In genomic region chr8:10865941-10866513, GRCm38 (mm10) we compare ENCODE assay signal across 9 mouse cellular contexts.
A peak's percentile ranks its signal among the peaks of the same experiment; 100 is the strongest.
DNase-seq lines count a peak whose midpoint lies in the region; ATAC-seq and TF ChIP-seq lines count a peak whose summit lies in the region.
"Had no signal": no experiment of that assay in that cellular context is flagged by ENCODE, and none has a peak within 500 bp of the region (broad histone marks: within the 10 kb centered on the region; RNA-seq: fewer than 3 reads in every experiment).

No protein-coding gene starts in this region.

- TF ChIP-seq POLR2A in thymus, adult 2 months (IDR thresholded peaks at IDR 0.05; ENCODE audit: control insufficient read depth, extremely low read depth, insufficient read depth, low read length, poor library complexity) = no peak

- no peaks in the 10 kb centered on the region for H3K36me3 ChIP-seq in heart, embryonic 10.5 days
- H3K36me3 ChIP-seq in embryonic facial prominence, embryonic 15.5 days = no peaks in the 10 kb centered on the region
- no peaks in the 10 kb centered on the region for H3K36me3 ChIP-seq in kidney, embryonic 16.5 days (ENCODE audit: insufficient read depth, low read length)
- H3K36me3 ChIP-seq in thymus, adult 2 months (ENCODE audit: control insufficient read depth, insufficient read depth, low read length) = no peaks in the 10 kb centered on the region

- 0 out of 2 replicates have a peak, but pooled peaks cover 5% of the 10 kb centered on the region for H3K27me3 ChIP-seq in heart, embryonic 10.5 days (ENCODE audit: insufficient read depth, poor library complexity, severe bottlenecking)
- H3K27me3 ChIP-seq in embryonic facial prominence, embryonic 15.5 days = no peaks in the 10 kb centered on the region
- H3K27me3 ChIP-seq in kidney, embryonic 16.5 days (ENCODE audit: insufficient read depth, low read length) = peaks cover 18% of the 10 kb centered on the region; the same call in 1 of the 2 replicates
- H3K27me3 ChIP-seq in thymus, adult 2 months (ENCODE audit: control insufficient read depth, insufficient read depth, low read length) = no peaks in the 10 kb centered on the region

- WGBS in heart, embryonic 10.5 days = 59% methylated on average over 11 of the region's 11 CpGs
- WGBS in embryonic facial prominence, embryonic 15.5 days = 53% methylated on average over 11 of the region's 11 CpGs
- 47% methylated on average over 11 of the region's 11 CpGs for WGBS in kidney, embryonic 16.5 days
- WGBS in thymus, adult 2 months = 23% methylated on average over 11 of the region's 11 CpGs

- no peak for TF ChIP-seq CTCF in thymus, adult 2 months (IDR thresholded peaks at IDR 0.05; ENCODE audit: borderline replicate concordance, control insufficient read depth, extremely low read depth, insufficient read depth, low read length, poor library complexity)

- 0 out of 2 replicates have a peak, but pooled peaks have one; percentile 4 for ATAC-seq in embryonic facial prominence, embryonic 15.5 days (ENCODE audit: insufficient number of reproducible peaks, low FRiP score, low TSS enrichment, low read depth)
- peak; percentile 68 for ATAC-seq in kidney, embryonic 16.5 days (ENCODE audit: low FRiP score, low TSS enrichment)
- 0 out of 2 replicates have a peak, but pooled peaks have one; percentile 13 for ATAC-seq in monocyte, adult 5-6 weeks (replicated peaks; ENCODE audit: insufficient number of reproducible peaks, low FRiP score, low TSS enrichment, poor library complexity, severe bottlenecking)

- H3K4me3 ChIP-seq in heart, embryonic 10.5 days = no peak overlapping the region
- H3K4me3 ChIP-seq in embryonic facial prominence, embryonic 15.5 days (replicated peaks) = no peak overlapping the region
- no peak overlapping the region for H3K4me3 ChIP-seq in kidney, embryonic 16.5 days (ENCODE audit: low read length)
- H3K4me3 ChIP-seq in thymus, adult 2 months (ENCODE audit: control insufficient read depth, insufficient read depth, low read length) = no peak overlapping the region

- H3K4me2 ChIP-seq in embryonic facial prominence, embryonic 15.5 days (replicated peaks) = no peak overlapping the region
- no peak overlapping the region for H3K4me2 ChIP-seq in kidney, embryonic 16.5 days (replicated peaks; ENCODE audit: low read depth, low read length)

- no peak overlapping the region for H3K9ac ChIP-seq in embryonic facial prominence, embryonic 15.5 days
- H3K9ac ChIP-seq in kidney, embryonic 16.5 days (replicated peaks; ENCODE audit: low read length) = no peak overlapping the region

- no peak for DNase-seq in heart, embryonic 10.5 days (ENCODE audit: low spot score)
- DNase-seq in heart, adult 9 months (ENCODE audit: low spot score in 2 of 2) = no peak
- DNase-seq in thymus, adult 2 months = no peak
- no peak for DNase-seq in adrenal gland, postnatal 36 days
- DNase-seq in adrenal gland, postnatal 10 days = no peak
- DNase-seq: cerebellum, postnatal 36 days had no signal

- peaks cover 26% of the 10 kb centered on the region for H3K4me1 ChIP-seq in heart, embryonic 10.5 days
- peaks cover 14% of the 10 kb centered on the region for H3K4me1 ChIP-seq in embryonic facial prominence, embryonic 15.5 days
- H3K4me1 ChIP-seq in kidney, embryonic 16.5 days (ENCODE audit: insufficient read depth, low read length) = peaks cover 19% of the 10 kb centered on the region
- H3K4me1 ChIP-seq in thymus, adult 2 months (replicated peaks; ENCODE audit: control insufficient read depth, insufficient read depth, low read length) = peaks cover 5% of the 10 kb centered on the region

- H3K27ac ChIP-seq in heart, embryonic 10.5 days = peak overlapping the region; percentile 49
- no peak overlapping the region for H3K27ac ChIP-seq in embryonic facial prominence, embryonic 15.5 days (replicated peaks)
- H3K27ac ChIP-seq in kidney, embryonic 16.5 days (ENCODE audit: low read length) = peak overlapping the region; percentile 74
- no peak overlapping the region for H3K27ac ChIP-seq in thymus, adult 2 months (ENCODE audit: control insufficient read depth, insufficient read depth, low read length)

- H3K9me3 ChIP-seq in heart, embryonic 10.5 days = no peaks in the 10 kb centered on the region
- H3K9me3 ChIP-seq in embryonic facial prominence, embryonic 15.5 days (replicated peaks) = no peaks in the 10 kb centered on the region
- no peaks in the 10 kb centered on the region for H3K9me3 ChIP-seq in kidney, embryonic 16.5 days (ENCODE audit: low read length)

Comparison
In these comparisons a context has a peak if more than half of its experiments do, and no peak if none do; other contexts are left out.
1. H3K27ac ChIP-seq: peak in heart, embryonic 10.5 days (single experiment) and kidney, embryonic 16.5 days (single experiment); none in embryonic facial prominence, embryonic 15.5 days (single experiment) and thymus, adult 2 months (single experiment).
2. ATAC-seq: peak in every context shown above with its lines; median percentile 68 in kidney, embryonic 16.5 days; 13 in monocyte, adult 5-6 weeks; 4 in embryonic facial prominence, embryonic 15.5 days.